Mouse (Mus musculus) macrophage (primary cell): ENCODE measurements around the gene Ccdc60. TPM values are rescaled to one million over a fixed set of nuclear protein-coding genes. Genes with fewer than 3 reads are reported as not detected.

Source experiments
- H3K27ac ChIP-seq: fragments of 350-480 bp; formaldehyde crosslinking; 2 replicates; pipeline ENCODE4 v1.9.0; 2021
- H3K36me3 ChIP-seq: fragments of 350-480 bp; formaldehyde crosslinking; 2 replicates; pipeline ENCODE4 v1.9.0; 2021; ENCODE audit errors: inconsistent target
- H3K4me3 ChIP-seq: fragments of 350-480 bp; formaldehyde crosslinking; 2 replicates; pipeline ENCODE4 v1.9.0; 2021; ENCODE audit errors: inconsistent target
- H3K79me2 ChIP-seq: fragments of 350-480 bp; formaldehyde crosslinking; 2 replicates; pipeline ENCODE4 v1.9.0; 2021; ENCODE audit errors: inconsistent target
- WGBS: methylation state at CpG from one replicate; pipeline ENCODE4 v1.1.7; 2026; ENCODE audit warnings: inconsistent platforms; ENCODE audit not compliant: missing documents; 5-methylcytosine and 5-hydroxymethylcytosine counted together
- polyA plus RNA-seq: library from polyadenylated mRNA; stranded (reverse); fragments of 250-400 nt; gene quantifications from 3 replicates; pipeline ENCODE4 v1.2.4, GENCODE M21; 2018; ENCODE audit warnings: inconsistent platforms

Gene Ccdc60
- polyA plus RNA-seq, 1 experiment from 2014 or later = not detected

- no peak overlapping the region for H3K4me3 ChIP-seq
- 71% methylated on average over 10 of the region's 10 CpGs for WGBS
- H3K36me3 ChIP-seq = no peaks in the 10 kb centered on the region
- no peaks in the 10 kb centered on the region for H3K79me2 ChIP-seq
- H3K27ac ChIP-seq = no peak overlapping the region
Observed at GRCm38 (mm10) chr5:116288183-116288582, 602 bp downstream of the Ccdc60 start.

- 77% methylated on average over 15 of the region's 15 CpGs for WGBS
- Histone ChIP-seq H3K4me3 (no peak overlapping the region), H3K79me2 (no peaks in the 10 kb centered on the region), H3K36me3 (no peaks in the 10 kb centered on the region), H3K27ac (no peak overlapping the region)
Observed at GRCm38 (mm10) chr5:116285532-116286176, 3.1 kb downstream of the Ccdc60 start.

GRCm38 (mm10) chr5:116280518-116280917 is 8.3 kb downstream of the Ccdc60 start:
- H3K4me3 ChIP-seq = no peak overlapping the region

GRCm38 (mm10) chr5:116278436-116278918 is 10.3 kb downstream of the Ccdc60 start:
- H3K36me3 ChIP-seq = no peaks in the 10 kb centered on the region
- H3K79me2 ChIP-seq = no peaks in the 10 kb centered on the region
- WGBS = 93% methylated on average over 17 of the region's 17 CpGs
- H3K4me3 ChIP-seq = no peak overlapping the region
- H3K27ac ChIP-seq = no peak overlapping the region

More at GRCm38 (mm10) chr5:116280518-116280917, 8.3 kb downstream of the Ccdc60 start:
- no peak overlapping the region for H3K27ac ChIP-seq
- H3K36me3 ChIP-seq = no peaks in the 10 kb centered on the region
- H3K79me2 ChIP-seq = no peaks in the 10 kb centered on the region

GRCm38 (mm10) chr5:116277951-116278350 is 10.8 kb downstream of the Ccdc60 start:
- 98% methylated on average over 4 of the region's 4 CpGs for WGBS
- Histone ChIP-seq H3K27ac (no peak overlapping the region), H3K79me2 (no peaks in the 10 kb centered on the region), H3K36me3 (no peaks in the 10 kb centered on the region), H3K4me3 (no peak overlapping the region)

- WGBS = 74% methylated on average over 2 of the region's 2 CpGs
- no peak overlapping the region for H3K27ac ChIP-seq
- H3K36me3 ChIP-seq = no peaks in the 10 kb centered on the region
- H3K4me3 ChIP-seq = no peak overlapping the region
- no peaks in the 10 kb centered on the region for H3K79me2 ChIP-seq
Observed at GRCm38 (mm10) chr5:116274818-116275217, 14.0 kb downstream of the Ccdc60 start.

- 73% methylated on average over 5 of the region's 5 CpGs for WGBS
- no peak overlapping the region for H3K4me3 ChIP-seq
Observed at GRCm38 (mm10) chr5:116274365-116274764, 14.4 kb downstream of the Ccdc60 start.

GRCm38 (mm10) chr5:116271511-116272227 is 17.1 kb downstream of the Ccdc60 start:
- WGBS = 80% methylated on average over 17 of the region's 17 CpGs
- Histone ChIP-seq H3K4me3 (no peak overlapping the region), H3K36me3 (no peaks in the 10 kb centered on the region), H3K79me2 (no peaks in the 10 kb centered on the region), H3K27ac (no peak overlapping the region)

More at GRCm38 (mm10) chr5:116274365-116274764, 14.4 kb downstream of the Ccdc60 start:
- Histone ChIP-seq H3K27ac (no peak overlapping the region), H3K36me3 (no peaks in the 10 kb centered on the region), H3K79me2 (no peaks in the 10 kb centered on the region)

- H3K79me2 ChIP-seq = no peaks in the 10 kb centered on the region
- H3K36me3 ChIP-seq = no peaks in the 10 kb centered on the region
- WGBS = 92% methylated on average over 17 of the region's 17 CpGs
- no peak overlapping the region for H3K27ac ChIP-seq
- H3K4me3 ChIP-seq = no peak overlapping the region
Observed at GRCm38 (mm10) chr5:116269212-116270145, 19.3 kb downstream of the Ccdc60 start.

GRCm38 (mm10) chr5:116262689-116263088 is 26.1 kb downstream of the Ccdc60 start:
- Histone ChIP-seq H3K27ac (no peak overlapping the region), H3K4me3 (no peak overlapping the region), H3K36me3 (no peaks in the 10 kb centered on the region), H3K79me2 (no peaks in the 10 kb centered on the region)
- WGBS = 90% methylated on average over 2 of the region's 2 CpGs

GRCm38 (mm10) chr5:116261944-116262343 is 26.8 kb downstream of the Ccdc60 start:
- H3K36me3 ChIP-seq = no peaks in the 10 kb centered on the region
- no peaks in the 10 kb centered on the region for H3K79me2 ChIP-seq
- no peak overlapping the region for H3K27ac ChIP-seq
- H3K4me3 ChIP-seq = no peak overlapping the region
- 97% methylated on average over 4 of the region's 5 CpGs for WGBS

- Histone ChIP-seq H3K79me2 (no peaks in the 10 kb centered on the region), H3K27ac (no peak overlapping the region), H3K4me3 (no peak overlapping the region), H3K36me3 (no peaks in the 10 kb centered on the region)
- WGBS = 90% methylated on average over 5 of the region's 5 CpGs
Observed at GRCm38 (mm10) chr5:116260356-116260755, 28.4 kb downstream of the Ccdc60 start.

GRCm38 (mm10) chr5:116258321-116258860 is 30.4 kb downstream of the Ccdc60 start:
- 96% methylated on average over 8 of the region's 8 CpGs for WGBS
- Histone ChIP-seq H3K4me3 (no peak overlapping the region), H3K27ac (no peak overlapping the region), H3K36me3 (no peaks in the 10 kb centered on the region), H3K79me2 (no peaks in the 10 kb centered on the region)

- no peak overlapping the region for H3K27ac ChIP-seq
- no peaks in the 10 kb centered on the region for H3K36me3 ChIP-seq
- no peaks in the 10 kb centered on the region for H3K79me2 ChIP-seq
- WGBS = 89% methylated on average over 4 of the region's 4 CpGs
- no peak overlapping the region for H3K4me3 ChIP-seq
Observed at GRCm38 (mm10) chr5:116253914-116254313, 34.9 kb downstream of the Ccdc60 start.
